Mouse (Mus musculus) thymus, postnatal 14 days (tissue): Measurements from ENCODE around the gene Sqstm1.

ENCODE experiments used
- DNase-seq: peaks from one replicate; pipeline ENCODE4 v3.0.0; 2021

The Sqstm1 gene

DNA sequence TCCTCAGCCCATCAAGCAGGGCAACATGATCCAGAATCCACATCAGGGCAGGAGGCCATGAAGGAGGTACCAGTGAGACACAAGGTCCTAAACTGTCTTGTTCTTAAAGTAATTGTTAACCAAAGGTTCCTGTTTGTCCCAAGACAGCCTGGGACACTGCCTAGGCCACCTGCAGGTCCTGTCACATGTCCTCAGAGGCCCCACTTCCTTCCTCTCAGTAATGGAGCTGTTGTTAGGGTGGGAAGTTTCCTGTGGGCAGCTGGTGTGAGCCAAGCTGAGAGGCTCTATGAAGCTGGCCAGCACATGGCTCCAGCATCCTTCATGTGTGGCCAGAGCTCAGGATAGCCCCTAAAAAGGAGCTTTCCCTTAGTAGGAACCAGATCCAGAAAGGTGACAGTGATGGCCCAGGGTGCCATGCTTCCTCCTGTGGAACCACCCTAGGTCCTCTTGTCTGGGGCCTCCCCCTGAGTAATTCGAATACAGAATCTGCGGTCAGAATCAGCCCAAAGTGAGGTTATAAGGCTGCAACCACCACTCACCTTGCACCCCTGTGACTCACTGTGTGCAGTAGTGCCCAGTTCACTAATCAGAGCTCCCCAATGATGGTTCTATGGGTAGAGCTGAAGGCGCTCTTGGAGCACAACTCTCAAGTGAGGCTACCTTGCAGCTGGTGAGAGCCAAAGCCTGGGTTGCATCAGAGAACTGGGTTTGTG lies 48.1 kb downstream of the Sqstm1 start:
- DNase-seq = no peak

GRCm38 (mm10) chr11:50161578-50162304 lies 48.9 kb downstream of the Sqstm1 start:
- peak; percentile 58 for DNase-seq

DNA sequence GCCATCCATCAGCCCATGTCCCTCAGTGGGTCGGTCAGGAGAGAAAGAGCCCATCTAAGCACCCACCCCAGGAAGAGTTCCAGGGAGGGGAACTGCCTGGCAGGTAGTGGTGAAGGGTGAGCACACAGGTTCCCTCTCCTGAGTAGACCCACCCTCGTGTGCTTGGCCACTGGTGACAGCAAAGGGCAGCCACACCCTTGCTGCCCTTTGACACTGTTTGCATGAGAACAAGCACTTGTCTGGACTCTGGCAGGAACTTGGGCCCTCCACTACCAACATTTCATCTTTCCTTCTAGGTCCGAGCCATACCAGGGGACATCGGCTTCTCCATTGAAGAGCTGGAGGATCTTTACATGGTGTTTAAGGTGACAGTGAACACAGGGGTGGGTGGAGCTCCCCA lies 51.3 kb downstream of the Sqstm1 start:
- DNase-seq = no peak

DNA sequence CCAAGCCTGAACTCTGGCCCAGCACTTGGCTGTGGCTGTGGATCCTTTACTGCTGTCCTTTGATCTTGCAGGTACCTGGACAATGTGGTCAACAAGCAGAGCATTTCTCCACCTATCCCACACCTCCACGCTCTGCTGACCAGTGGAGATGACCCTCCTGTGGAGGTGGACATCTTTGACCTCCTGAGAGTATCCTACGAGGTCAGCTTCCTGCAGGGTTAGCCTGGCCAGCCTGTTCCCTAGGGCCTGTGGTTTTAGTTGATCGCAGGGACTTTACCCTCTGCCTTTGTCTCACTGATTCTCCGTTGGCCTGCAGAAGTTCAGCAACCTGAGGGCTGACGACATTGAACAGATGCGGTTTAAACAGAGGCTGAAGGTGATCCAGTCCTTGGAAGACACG lies 52.3 kb downstream of the Sqstm1 start:
- DNase-seq = no peak

DNA sequence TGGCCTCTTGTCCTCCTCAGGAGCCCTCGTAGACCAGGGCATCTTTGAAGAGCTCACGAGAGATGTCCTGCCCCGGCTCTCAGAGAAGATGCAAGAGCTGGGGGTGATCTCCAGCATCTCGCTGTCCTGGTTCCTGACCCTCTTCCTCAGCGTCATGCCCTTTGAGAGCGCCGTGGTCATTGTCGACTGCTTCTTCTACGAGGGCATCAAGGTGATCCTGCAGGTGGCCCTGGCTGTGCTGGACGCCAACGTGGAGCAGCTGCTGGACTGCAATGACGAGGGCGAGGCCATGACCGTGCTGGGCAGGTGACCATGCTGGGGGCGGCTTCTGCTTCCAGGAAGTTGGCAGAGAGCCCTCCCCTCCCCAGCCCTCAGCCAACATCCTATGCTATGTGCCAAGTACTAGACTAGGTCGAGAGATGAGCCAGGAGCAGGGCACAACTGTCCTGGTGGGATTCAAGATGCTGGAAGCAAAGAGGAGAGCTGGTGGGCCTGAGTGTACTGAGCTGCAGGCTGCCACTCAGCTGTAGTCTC lies 53.8 kb downstream of the Sqstm1 start:
- no peak for DNase-seq

DNA sequence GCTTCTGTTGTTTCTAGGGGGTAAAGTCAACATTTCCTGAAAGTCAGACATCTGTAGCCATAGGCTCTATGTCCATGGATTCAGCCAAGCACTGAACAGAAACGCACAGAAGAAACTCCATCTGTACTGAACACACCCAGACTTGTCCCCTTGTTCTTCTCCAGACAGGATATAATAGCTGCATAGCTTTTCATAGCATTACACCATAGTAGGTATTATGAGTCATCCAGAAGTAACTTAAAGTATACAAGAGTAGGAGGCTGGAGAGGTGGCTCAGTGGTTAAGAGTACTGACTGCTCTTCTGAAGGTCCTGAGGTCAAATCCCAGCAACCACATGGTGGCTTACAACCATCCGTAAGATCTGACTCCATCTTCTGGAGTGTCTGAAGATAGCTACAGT lies 54.8 kb downstream of the Sqstm1 start:
- DNase-seq = no peak

DNA sequence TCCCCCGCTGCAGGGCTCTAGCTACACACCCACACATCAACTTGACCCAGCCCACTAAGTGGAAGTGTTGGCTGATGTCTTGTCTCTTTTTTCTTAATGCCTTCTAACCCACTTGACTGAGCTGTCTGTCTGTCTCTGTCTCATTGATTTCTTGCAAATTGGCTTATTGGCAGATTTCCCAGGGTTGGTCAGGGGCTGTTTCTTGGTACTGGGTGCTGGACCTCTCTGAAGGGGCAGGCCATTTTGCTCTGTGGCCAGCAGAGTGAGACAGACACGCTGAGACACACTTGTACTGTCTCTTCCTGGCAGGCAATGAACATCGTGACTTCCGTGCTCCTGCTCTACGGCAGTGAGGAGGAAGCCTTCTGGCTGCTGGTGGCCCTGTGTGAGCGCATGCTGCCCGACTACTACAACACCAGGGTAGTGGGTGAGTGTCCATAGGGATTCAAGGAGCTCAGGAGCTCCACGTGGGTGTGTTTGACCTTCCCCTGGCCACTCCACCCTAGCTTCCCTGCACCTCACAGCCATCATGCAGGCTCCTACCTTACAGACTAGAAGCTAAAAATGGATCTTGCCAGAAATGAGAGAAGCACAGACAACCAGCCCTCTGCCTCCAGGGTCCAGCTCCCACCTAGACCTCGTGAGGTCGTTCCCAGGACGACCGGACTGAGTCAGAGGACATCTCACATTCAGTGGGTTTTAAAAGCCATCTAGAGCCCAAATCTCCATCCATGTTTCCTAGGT lies 55.7 kb downstream of the Sqstm1 start:
- no peak for DNase-seq

DNA sequence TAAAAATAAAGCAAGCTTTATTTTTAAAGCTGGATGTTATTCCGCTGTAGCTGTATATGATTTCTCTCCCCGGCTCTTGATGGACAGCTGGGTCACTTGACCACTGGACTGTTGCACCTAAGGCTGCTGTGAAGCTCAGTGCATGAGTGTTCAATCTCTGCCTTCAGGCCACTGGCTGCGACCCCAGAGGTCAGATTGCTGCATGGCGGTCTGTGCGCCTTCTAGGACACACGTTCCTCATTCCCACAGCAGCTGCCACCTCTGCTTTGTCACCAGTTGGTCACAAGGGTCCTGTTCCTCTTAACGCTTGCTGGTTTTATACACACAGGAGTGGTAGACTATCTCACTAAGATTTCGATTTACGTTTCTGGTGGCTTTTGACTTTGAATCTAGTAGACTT lies 56.5 kb downstream of the Sqstm1 start:
- DNase-seq = no peak

- DNase-seq = no peak
Observed at GRCm38 (mm10) chr11:50151374-50151773, 59.3 kb downstream of the Sqstm1 start.

DNA sequence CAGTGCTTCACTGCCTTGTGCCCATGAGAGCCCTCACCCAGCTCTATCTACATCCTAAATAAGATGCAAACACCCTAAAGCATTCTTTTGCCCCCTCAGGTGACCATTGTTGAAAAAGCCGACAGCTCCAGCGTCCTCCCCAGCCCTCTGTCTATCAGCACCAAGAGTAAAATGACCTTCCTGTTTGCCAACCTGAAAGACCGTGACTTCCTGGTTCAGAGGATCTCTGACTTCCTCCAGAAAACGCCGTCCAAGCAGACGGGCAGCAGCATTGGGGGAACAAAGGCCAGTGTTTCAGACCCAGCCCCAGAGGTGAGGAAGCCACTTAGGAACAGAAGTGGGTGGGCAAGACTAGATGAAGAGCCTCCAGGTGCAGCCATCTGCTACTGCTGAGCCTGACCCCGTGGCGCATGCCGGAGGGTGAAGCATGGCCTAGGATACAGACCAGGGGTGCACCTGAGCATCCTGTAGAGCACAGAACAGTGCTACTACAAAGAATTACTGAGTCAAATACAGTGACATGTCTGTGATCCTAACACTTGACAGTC lies 61.0 kb downstream of the Sqstm1 start:
- no peak for DNase-seq
